Mouse (Mus musculus): ENCODE results near the gene Elovl7.

Gene Elovl7

DNA sequence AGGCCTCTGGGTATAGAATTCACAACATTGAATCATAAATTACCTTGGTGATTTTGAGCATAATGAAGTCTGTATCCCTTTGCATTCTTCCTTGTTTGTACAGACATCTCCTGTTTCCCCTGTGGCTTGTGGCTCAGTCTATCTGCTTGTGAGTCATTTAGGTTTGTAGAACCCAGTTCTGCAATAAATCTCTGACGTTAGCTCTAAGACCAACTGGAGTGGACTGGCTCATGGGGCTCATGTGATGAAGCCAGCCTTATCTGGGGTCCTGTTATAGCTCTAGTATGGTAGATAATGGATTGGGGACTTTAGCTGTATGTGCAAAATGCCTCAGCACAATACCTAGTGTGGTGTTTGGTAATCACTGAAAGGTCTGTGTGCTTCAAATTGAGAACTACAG is 89.6 kb downstream of the Elovl7 start:
- DNase-seq: no peak

DNA sequence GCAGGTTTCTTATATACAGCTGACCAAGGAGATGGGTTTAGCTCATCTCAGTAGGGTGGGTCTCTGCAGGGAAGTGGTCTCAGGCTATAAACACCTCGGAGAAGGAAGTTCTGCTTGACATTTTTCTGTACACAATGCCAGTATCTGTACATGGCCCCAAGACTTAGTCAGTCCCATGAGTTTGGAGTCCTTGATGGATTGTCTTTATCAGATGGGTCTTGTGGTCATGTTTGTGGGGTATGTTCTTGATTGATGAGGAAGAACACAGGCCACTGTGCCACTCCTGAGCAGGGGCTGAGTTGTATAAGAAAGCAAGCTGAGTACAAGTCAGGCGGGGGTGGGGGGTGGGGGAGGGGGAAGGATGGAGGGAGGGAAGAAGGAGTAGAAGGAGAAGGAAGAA is 90.5 kb downstream of the Elovl7 start:
- no peak for DNase-seq

DNA sequence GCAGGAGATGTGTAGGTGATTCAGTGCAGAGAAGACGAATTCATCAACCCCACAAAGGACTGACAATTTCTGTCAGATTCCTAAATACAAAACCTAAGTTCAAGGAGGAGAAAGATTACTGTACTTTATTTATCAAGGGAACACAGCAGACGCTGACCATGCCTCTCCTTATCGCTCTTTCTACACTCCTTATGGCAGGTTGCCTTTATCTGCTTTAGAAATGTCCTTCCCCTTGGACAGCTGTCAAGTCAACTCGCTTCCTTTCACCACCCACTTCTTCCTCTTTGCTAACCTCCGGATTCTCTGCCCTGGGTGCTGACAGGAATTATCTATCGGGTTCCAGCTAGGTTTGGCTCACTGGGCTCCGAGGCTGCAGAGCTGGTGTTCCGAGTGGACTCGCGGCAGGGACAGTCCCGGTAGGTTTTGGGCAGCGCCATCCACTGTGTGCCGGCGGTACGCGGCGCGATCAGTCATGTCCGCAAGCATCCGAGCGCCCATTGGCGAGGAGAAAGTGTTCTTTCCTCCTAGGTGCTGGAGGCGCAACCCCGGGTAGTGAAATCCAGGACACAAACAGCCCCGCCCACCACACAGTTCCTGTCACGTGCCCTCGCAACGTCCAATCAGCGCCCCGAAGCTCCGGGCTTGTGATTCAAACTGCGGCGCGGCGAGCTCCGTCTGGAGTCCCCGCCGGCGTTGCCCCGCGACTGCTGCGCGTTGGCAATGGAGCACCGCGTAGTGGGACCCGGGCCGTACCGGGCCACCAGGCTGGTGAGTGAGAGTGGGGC is 101.7 kb downstream of the Elovl7 start, which contains the start of gene Depdc1b:
Depdc1b (plus strand) TSS at position 631 of the 785 bp plus-strand sequence.
- peak; percentile 97 for DNase-seq

DNA sequence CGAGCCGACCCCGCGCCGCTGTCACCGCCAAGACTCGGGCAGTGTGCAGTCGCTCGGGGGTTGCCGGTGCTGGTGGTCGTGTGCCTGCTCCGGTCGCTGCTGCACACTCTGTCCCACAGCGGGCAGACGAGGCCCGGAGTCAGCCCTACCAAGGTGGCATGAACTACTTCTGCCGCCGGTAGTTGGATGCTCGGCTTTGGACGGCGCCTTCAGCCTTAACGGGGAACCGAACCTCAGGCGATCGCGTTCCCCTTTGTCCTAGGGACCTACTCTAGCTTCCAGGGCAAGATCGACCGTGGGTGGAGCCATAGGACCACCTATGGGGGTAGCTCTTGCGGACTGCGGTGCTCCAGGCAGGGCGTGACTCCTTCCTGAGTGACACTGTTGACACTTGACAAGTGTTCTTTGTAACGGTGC is 102.3 kb downstream of the Elovl7 start:
- peak; percentile 52 for DNase-seq

DNA sequence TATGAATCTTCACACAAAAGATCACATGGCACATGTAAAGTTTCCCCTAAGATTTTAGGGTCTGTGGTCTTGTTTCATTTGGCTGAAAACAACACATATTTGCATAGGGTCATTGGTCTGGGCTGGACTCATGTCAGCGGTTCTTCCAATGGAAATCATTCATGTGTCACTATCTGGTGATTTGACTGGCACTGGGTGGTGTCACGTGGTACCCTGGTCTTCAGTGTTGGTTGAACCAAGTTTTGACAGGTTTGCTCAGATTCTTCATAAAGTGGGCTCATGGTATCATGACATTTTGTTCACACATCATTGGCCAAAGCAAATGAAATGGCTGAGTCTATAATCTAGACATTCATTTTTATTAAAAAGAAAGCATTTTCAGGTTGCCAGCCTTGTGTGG is 103.2 kb downstream of the Elovl7 start:
- DNase-seq: no peak

DNA sequence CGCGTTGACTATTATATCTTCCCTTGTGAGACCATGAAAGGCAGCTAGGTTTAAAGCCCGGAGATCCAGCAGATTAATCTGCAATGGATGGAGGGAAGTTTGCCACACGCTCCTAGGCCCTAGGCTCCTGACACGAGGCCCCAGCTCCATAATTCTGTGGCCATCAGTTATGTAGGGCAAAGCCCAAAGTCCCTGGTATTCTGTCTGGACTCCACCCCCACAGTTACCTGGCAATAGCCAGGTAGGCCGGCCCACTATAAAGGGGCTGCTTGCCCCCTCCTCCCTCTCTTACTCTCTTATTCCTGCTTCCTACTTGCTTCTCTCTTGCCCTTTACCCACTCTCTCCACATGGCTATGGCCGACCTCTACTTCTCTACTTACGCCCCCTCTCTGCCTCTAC is 104.8 kb downstream of the Elovl7 start:
- no peak for DNase-seq

DNA sequence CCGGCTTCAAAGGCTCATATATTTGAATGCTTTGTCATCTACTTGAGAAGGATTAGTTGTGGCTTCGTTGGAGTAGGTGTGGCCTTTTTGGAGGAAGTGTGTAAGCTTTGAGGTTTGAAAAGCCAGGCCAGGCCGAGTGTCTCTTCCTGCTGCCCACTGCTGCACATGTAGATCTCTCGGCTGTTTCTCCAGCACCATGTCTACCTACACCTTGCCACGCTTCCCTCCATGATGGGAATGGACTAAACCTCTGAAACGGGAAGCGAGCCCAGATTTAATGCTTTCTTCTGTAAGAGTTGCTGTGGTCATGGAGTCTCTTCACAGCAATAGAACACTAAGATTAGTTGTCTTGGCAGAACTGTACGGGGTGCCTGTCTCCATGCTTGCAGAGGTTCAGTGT is 106.0 kb downstream of the Elovl7 start:
- no peak for DNase-seq

DNA sequence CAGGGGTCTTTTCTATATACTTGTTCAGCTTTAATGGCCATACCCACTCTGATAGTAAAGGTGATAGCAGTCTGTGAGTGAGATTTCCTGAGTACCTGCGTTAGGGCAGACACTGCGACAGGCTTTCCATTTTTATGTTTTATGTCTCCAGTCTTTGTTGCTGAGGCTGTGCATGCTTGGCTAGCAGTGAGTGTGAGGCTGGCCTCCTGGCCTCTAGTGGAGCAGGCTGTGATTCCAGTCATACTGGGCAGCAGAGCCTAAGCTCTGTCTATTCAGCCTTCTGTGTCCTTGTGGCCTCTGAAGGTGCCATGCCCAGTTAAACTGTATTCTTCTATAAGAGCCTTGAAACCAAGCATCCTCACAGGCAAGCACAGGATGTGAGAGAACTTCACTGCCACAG is 108.3 kb downstream of the Elovl7 start:
- DNase-seq: no peak

DNA sequence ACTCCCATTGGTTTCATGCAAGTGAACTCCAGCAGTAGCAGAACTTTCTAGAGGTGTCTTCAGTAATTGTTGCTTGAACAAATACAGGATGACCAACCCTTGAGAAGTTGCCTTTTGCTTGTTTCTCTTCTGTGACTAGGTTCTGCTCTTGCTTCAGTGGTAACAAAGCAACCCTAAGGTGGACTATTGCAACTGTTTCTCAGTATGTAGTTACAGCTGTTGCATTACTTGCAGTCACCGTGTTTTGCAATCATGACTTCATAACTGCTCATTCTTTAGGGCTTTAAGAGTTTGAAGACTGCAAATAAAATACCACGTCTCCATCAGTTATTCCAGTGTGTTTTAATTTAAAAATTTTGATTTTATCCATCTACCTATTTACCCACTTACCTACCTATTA is 109.1 kb downstream of the Elovl7 start:
- DNase-seq: no peak

DNA sequence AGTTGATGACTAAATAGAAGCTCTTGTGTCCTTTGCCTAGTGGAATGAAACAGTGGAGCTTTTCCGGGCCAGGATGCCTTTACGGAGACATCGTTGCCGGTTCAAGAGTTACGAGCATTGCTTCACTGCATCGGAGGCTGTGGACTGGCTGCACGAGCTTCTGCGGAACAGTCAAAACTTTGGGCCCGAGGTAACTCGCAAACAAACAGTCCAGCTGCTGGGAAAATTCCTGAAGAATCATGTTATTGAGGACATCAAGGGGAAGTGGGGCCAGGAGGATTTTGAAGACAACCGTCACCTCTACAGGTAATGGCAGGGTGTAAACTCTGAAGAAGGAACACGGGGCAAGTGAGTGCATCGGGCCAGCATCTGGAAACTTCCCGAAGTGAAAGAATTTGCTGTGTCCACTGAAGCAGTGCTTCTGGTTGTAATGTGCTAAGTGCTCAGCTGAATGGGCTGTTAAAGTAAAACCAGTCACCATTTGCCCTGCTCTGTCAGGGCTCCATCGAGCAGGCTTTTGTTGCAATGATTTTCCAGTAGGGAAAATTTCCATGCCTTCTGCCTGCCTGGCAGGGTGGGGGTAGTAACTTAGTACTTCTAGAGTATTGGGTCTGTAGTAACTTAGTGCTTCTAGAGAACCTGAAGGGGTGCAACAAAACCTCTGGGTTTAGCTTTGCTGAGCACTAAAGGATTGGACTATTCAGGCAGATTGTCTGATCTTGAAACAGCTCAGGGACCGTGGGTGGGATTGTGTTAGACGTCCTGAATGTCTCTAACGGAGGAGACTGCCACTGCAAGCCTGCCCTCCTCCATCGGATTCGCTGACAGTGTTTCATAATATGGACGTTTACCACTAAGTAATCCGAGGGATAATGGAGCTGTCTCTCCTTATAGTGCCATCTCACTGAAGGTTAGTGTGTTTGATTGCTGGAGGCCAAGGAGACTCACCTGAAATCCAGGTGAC is 109.9 kb downstream of the Elovl7 start:
- DNase-seq: no peak

DNA sequence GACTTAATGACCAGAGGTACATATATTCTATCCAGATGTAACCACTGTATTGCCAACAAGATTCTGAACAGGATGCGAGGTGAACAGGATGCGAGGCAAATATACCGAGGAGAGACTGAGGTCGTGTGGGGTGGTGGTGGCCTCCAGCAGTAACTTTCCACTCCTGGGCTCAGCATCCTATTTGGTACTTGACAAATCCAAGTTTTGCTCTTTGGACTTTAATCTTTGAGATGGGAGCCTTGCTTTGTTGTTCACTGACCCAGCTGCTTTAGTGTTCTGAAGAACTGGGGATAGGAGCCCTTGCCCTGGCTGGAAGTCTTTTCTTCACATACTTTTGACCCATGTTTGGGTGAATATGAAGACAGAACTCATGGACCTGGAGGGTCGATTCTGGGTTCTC is 111.7 kb downstream of the Elovl7 start:
- DNase-seq: no peak

DNA sequence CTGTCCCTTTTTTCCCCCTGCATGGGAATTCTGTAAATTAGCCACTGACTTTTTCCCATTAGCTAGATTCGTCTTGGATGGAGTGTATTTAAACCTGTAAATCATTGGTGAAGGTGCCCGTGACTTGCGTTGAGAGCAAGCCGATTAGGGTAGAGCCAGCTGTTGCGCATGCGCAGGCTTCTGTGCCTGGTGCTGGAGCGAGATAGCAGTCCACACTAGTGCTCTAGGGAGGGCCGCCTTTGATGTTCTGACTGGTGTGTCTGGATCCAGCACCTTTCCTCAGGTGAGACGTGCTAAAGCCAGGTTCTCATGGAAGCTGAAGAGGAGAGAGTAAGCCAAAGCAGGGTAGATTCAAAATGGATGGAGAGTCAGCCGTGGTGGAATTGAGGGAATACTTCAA is 112.1 kb downstream of the Elovl7 start:
- DNase-seq: no peak

DNA sequence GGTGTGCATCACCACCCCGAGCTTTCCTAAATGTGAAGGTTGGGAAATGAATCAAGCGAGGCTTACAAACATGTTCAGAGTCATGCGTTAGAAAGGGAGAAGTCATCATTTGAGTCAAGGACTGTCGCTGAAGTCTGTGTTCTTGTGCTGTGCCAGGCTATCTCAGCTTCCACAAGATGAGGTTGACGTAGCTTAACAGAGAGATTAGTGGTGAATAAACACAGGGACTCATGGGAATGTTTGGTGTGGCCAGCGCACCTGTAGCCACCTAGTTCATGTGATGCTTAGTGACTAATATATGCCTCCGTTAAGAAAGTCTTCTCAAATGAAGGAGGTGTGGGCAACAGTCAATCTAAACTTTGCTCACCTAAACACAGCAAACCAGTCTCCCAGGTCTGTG is 112.8 kb downstream of the Elovl7 start:
- DNase-seq: no peak

DNA sequence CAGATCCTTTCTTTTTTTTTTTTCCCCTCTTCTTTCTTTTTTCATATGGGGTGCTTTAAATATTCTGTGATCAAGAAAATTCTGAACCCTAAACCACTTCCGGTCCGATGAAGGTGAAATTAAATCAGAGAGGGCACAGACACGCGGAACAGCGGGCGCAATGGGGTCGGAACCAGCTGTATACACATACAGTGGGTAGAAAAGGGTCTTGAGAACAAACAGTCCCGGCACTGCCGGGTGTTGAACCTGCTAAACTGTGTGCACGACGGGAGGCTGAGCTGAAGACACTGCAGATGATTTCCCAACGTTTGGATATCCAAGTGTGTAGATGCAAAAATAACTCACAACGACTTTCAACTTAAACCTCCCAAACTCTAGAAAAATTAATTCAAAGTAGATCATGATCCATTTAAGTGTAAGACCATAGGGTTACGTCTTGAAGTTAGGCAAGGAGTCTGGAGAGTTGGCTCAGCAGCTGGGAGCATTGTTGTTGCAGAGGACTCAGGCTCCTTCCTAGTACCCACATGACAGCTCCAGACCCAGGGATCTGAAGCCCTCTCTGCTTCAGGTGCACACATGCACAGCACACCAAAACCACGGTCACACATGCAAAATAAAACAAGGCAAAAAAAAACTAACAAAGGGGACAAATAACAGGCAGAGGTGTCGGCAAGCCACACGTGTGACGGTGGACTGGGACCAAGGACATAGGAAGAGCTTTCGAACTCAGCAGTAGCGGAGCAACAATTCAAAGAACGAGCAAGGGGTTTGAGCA is 114.4 kb downstream of the Elovl7 start:
- no peak for DNase-seq

DNA sequence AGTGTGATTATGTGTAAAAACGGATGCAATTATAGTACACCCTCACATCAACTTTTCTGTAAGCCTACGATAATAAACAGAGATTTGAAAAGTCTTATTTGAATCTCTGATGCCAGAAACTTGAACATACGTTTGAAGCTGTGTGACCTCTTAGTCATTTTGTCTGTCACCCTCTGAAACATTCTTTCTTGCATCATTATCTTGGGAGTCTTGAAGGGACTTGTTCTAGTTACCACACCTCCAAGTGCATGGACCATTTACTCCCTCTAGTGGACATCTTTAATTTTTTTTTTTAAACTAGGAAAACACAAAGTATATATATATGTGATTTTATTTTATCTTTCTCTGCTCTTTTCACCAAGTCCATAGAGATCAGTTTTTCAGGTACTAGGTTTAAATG is 115.5 kb downstream of the Elovl7 start:
- no peak for DNase-seq

All from thymus, postnatal 14 days (tissue).